In the genomic region with DNA sequence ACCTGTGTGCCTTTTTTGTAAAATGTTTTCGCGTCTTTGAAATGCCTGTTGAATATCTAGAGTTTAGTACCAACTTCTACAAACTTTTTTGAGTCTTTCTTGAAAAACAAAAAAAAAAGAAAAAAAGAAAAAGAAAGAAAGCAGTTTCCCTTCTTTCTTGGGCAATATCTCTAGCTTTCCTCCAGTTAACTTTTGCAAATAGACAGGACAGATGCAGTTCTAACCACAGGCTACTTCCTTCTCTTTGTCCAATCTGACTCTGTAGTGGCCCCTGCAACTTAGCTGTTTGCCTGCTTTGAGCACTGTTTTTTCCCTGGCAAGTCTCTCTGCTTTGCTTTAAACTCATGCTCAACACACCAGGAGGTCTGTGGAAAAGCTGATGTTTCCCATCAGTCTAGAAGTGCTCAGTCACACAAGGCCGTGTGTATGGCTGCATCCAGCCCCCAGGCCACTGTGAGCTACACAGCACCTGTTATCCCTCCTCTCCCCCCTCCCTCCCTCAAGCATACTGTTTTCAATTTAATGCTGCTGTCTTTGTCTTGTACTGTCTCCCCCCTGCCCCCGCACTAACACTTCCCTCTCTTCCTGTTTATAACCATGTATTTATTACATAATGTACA, we compare ENCODE assay signal across 32 mouse cellular contexts.
DNase-seq lines count a peak whose midpoint lies in the region; ATAC-seq and TF ChIP-seq lines count a peak whose summit lies in the region.
"Had no signal": no experiment of that assay in that cellular context is flagged by ENCODE, and none has a peak within 500 bp of the region (broad histone marks: within the 10 kb centered on the region; RNA-seq: fewer than 3 reads in every experiment).

No protein-coding gene starts in this region.

- no peak overlapping the region for H3K9ac ChIP-seq in limb, embryonic 14.5 days (ENCODE audit: low read depth, low read length, severe bottlenecking)
- H3K9ac ChIP-seq: embryonic facial prominence, embryonic 12.5 days; hindbrain, embryonic 13.5 days; limb, embryonic 15.5 days; liver, embryonic 13.5 days had no signal

- 68% methylated on average over 4 of the region's 4 CpGs for WGBS in limb, embryonic 14.5 days

- ATAC-seq in limb, embryonic 14.5 days (ENCODE audit: low FRiP score, low read depth), result peak; percentile 50; the same call in 1 of the 2 replicates
- ATAC-seq: forebrain, embryonic 16.5 days; intestine, postnatal 0 days had no signal

- H3K36me3 ChIP-seq in limb, embryonic 14.5 days (ENCODE audit: control insufficient read depth, insufficient read depth, low read length), result peaks cover 26% of the 10 kb centered on the region

- H3K9me3 ChIP-seq in limb, embryonic 14.5 days (ENCODE audit: control insufficient read depth, low read length), result no peaks in the 10 kb centered on the region
- H3K9me3 ChIP-seq: embryonic facial prominence, embryonic 12.5 days; hindbrain, embryonic 13.5 days; limb, embryonic 15.5 days; liver, embryonic 13.5 days had no signal

- H3K27ac ChIP-seq in limb, embryonic 14.5 days (replicated peaks; ENCODE audit: low read depth, low read length), result no peak overlapping the region
- H3K27ac ChIP-seq: embryonic facial prominence, embryonic 12.5 days; hindbrain, embryonic 13.5 days; limb, embryonic 15.5 days; liver, embryonic 13.5 days had no signal

- TF ChIP-seq POLR2A in limb, embryonic 14.5 days (IDR thresholded peaks at IDR 0.05; ENCODE audit: borderline replicate concordance, extremely low read depth, insufficient read depth, insufficient read length), result no peak

- DNase-seq in heart, adult 11 months, result peak; percentile 87
- no peak for DNase-seq in heart, postnatal 36 days
- DNase-seq in 416B (ENCODE audit: low read depth) (peak; percentile 46), adipocyte (ENCODE audit: low spot score) (peak; percentile 64)
- no peak for DNase-seq in limb, embryonic 14.5 days (ENCODE audit: low spot score)
- no peak for DNase-seq in kidney, postnatal 4 days
- DNase-seq in urinary bladder, postnatal 25 days (ENCODE audit: low spot score), result no peak
- no peak for DNase-seq in testis, postnatal 14 days (ENCODE audit: low spot score)
- DNase-seq: adrenal gland, postnatal 14 days; B cell, adult 2 months; cerebellum, adult 18-20 months; cerebellum, postnatal 10 days; gastrocnemius, postnatal 10 days; heart, adult 18-20 months; heart, postnatal 4 days; kidney, adult 9 months; kidney, postnatal 14 days; liver, embryonic 13.5 days; lung, adult 18-20 months; lung, postnatal 14 days; midbrain, embryonic 14.5 days; right cerebral cortex, adult 18-20 months; spleen, adult 18-20 months; thymus, adult 2 months; thymus, postnatal 36 days had no signal

- H3K27me3 ChIP-seq in limb, embryonic 14.5 days (ENCODE audit: control insufficient read depth, insufficient read depth, low read length), result no peaks in the 10 kb centered on the region
- H3K27me3 ChIP-seq: embryonic facial prominence, embryonic 12.5 days; hindbrain, embryonic 13.5 days; limb, embryonic 15.5 days; liver, embryonic 13.5 days had no signal

- no peak overlapping the region for H3K4me2 ChIP-seq in limb, embryonic 14.5 days (replicated peaks; ENCODE audit: low read depth, low read length, severe bottlenecking)
- H3K4me2 ChIP-seq: embryonic facial prominence, embryonic 12.5 days; heart, embryonic 11.5 days; hindbrain, embryonic 13.5 days; limb, embryonic 15.5 days; liver, embryonic 13.5 days had no signal

- H3K4me1 ChIP-seq in limb, embryonic 14.5 days (ENCODE audit: control insufficient read depth, insufficient read depth, low read length), result no peaks in the 10 kb centered on the region
- H3K4me1 ChIP-seq: embryonic facial prominence, embryonic 12.5 days; hindbrain, embryonic 13.5 days; limb, embryonic 15.5 days had no signal

- intact Hi-C loops in heart, postnatal 36 days (cut with DNase I), result no loop called here

- no peak overlapping the region for H3K4me3 ChIP-seq in limb, embryonic 14.5 days (replicated peaks; ENCODE audit: low read length)
- H3K4me3 ChIP-seq: embryonic facial prominence, embryonic 12.5 days; erythroblast, embryonic 14.5 days; hindbrain, embryonic 13.5 days; limb, embryonic 15.5 days; liver, embryonic 13.5 days had no signal

Comparison
In these comparisons a context has a peak if more than half of its experiments do, and no peak if none do; other contexts are left out.
1. DNase-seq: peak in heart, adult 11 months (single experiment), 416B (single experiment) and adipocyte (single experiment); none in heart, postnatal 36 days (0 of 2), limb, embryonic 14.5 days (single experiment), kidney, postnatal 4 days (0 of 2), urinary bladder, postnatal 25 days (single experiment) and testis, postnatal 14 days (single experiment).